17 mouse cellular contexts compared by ENCODE assay signal in genomic region chr19:46777928-46778680, GRCm38 (mm10).
"Had no signal": no experiment of that assay in that cellular context is flagged by ENCODE, and none has a peak within 500 bp of the region (broad histone marks: within the 10 kb centered on the region; RNA-seq: fewer than 3 reads in every experiment).

No protein-coding gene starts in this region.

- H3K4me1 ChIP-seq: midbrain, embryonic 10.5 days; midbrain, embryonic 13.5 days; neural tube, embryonic 13.5 days had no signal

- DNase-seq: kidney, adult 18-20 months; kidney, adult 9 months; kidney, postnatal 25 days; layer of hippocampus, adult 9-11 months; lung, embryonic 14.5 days; lung, postnatal 10 days; lung, postnatal 36 days; thymus, postnatal 25 days had no signal

- H3K36me3 ChIP-seq: midbrain, embryonic 10.5 days; midbrain, embryonic 13.5 days; neural tube, embryonic 13.5 days had no signal

- H3K9ac ChIP-seq: lung, embryonic 14.5 days; midbrain, embryonic 13.5 days; neural tube, embryonic 13.5 days had no signal

- H3K4me2 ChIP-seq: liver, embryonic 11.5 days; lung, embryonic 14.5 days; midbrain, embryonic 13.5 days; neural tube, embryonic 13.5 days had no signal

- H3K27ac ChIP-seq: kidney, postnatal 0 days; layer of hippocampus, adult 2 months; midbrain, embryonic 10.5 days; midbrain, embryonic 13.5 days; neural tube, embryonic 13.5 days had no signal

- H3K9me3 ChIP-seq: midbrain, embryonic 10.5 days; midbrain, embryonic 13.5 days; neural tube, embryonic 13.5 days had no signal

- H3K27me3 ChIP-seq: midbrain, embryonic 13.5 days; neural tube, embryonic 13.5 days had no signal

- H3K4me3 ChIP-seq: layer of hippocampus, adult 2 months; midbrain, embryonic 10.5 days; midbrain, embryonic 13.5 days; myocyte; neural tube, embryonic 13.5 days had no signal

- ATAC-seq: intestine, embryonic 16.5 days; midbrain, embryonic 13.5 days; midbrain, embryonic 16.5 days had no signal
